Comparison of ENCODE assay signal across 8 mouse cellular contexts in the genomic region with DNA sequence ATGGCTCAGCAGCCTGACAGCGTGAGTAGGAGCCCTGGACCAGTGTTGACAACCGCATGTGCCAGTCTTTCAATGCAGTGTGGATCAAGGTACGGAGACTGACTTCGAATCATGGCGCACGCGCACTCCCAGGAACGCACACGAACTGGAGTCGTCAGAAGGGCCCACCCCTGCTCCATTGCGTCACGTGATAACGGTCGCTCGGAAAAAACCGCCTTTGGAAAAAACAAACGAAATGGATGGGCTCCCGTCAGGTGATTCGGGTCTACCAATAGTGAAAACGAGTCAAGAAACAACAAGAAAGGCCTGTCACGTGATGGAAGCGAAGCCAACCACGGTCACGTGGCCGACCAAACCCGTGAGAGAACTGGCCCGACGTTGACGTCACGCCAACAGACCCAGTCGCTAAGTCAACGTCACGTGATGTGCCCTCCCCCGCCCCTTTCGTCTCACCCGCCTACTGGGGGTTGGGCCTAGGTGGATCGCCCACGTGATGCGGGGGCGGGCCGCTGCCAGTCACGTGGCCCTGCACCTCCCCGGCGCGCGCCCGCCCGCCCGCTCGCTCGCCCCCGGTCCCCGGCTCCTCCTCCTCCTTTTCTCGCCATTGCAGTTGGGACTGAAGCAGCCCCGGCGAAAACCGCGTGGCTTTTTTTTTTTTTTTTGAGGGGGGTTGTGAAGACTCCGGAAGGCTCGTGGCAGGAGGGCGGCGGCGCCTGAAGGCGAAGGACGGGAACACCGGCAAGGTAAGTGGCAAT. TPM values are rescaled to one million over a fixed set of nuclear protein-coding genes. Genes with fewer than 3 reads are reported as not detected.
DNase-seq lines count a peak whose midpoint lies in the region; ATAC-seq lines count a peak whose summit lies in the region.

A gene (plus strand): TSS at position 515 of the 755 bp plus-strand sequence.

- no peaks in the 10 kb centered on the region for H3K36me3 ChIP-seq in lung, embryonic 16.5 days (ENCODE audit: control insufficient read depth, insufficient read depth, low read length)

- H3K4me1 ChIP-seq in lung, embryonic 16.5 days (replicated peaks; ENCODE audit: control insufficient read depth, insufficient read depth, low read length): peaks cover 10% of the 10 kb centered on the region

- peak within 1 kb of the TSS; percentile 90 for H3K27ac ChIP-seq in lung, embryonic 16.5 days (ENCODE audit: low read length)

- under 1% methylated on average over 62 of the region's 66 CpGs for WGBS in lung, embryonic 16.5 days

- H3K27me3 ChIP-seq in lung, embryonic 16.5 days (ENCODE audit: control insufficient read depth, insufficient read depth, low read depth, low read length): no peaks in the 10 kb centered on the region

- H3K9me3 ChIP-seq in lung, embryonic 16.5 days (ENCODE audit: control insufficient read depth, low read length): no peaks in the 10 kb centered on the region

- peak within 1 kb of the TSS; percentile 89 for H3K4me3 ChIP-seq in lung, embryonic 16.5 days (ENCODE audit: low read length)

- peak; percentile 82 to 87 for ATAC-seq in hematopoietic stem cell, adult 5-6 weeks (replicated peaks in 1 of 2; ENCODE audit: insufficient read depth in 1 of 2, low FRiP score in 2 of 2, low TSS enrichment in 1 of 2, low read depth in 1 of 2, poor library complexity in 2 of 2, severe bottlenecking in 2 of 2)
- peak; percentile 94 for ATAC-seq in lung, embryonic 16.5 days (ENCODE audit: low read depth)

- H3K9ac ChIP-seq in lung, embryonic 16.5 days (ENCODE audit: low read length): peak within 1 kb of the TSS; percentile 87

- peak within 1 kb of the TSS; percentile 86 for H3K4me2 ChIP-seq in lung, embryonic 16.5 days (ENCODE audit: low read depth, low read length)

- peak; percentile 100 for DNase-seq in MEL-GATA-1-ER (ENCODE audit: extremely low read depth, low read depth)
- peak; percentile 100 for DNase-seq in cerebellum, adult 8-10 months
- DNase-seq in forelimb bud, embryonic 11.5 days (ENCODE audit: low read depth, low spot score): peak; percentile 100
- DNase-seq in layer of hippocampus, adult 9-10 months (ENCODE audit: low spot score): peak; percentile 100
- DNase-seq in ovary, postnatal 10 days (ENCODE audit: low spot score): peak; percentile 97
- peak; percentile 99 to 100 for DNase-seq in thymus, postnatal 10 days (ENCODE audit: low spot score in 2 of 2)

RNA-seq across cellular contexts. Expression of the gene that starts here (rescaled TPM):
- 98.6 and 163 TPM in 2 replicates for total RNA-seq in hematopoietic stem cell, adult 5-6 weeks (2017)
- polyA plus RNA-seq in lung, embryonic 16.5 days (2015; fragmentation: Nextera tagmentation; extraction: Ambion mirVana): 160 and 168 TPM in 2 replicates

Comparison
In these comparisons a context has a peak if more than half of its experiments do, and no peak if none do; other contexts are left out.
1. Peak in every context shown above with its lines: DNase-seq, ATAC-seq, H3K4me3 ChIP-seq and H3K27ac ChIP-seq.